Mouse (Mus musculus): ENCODE data around the gene Bri3bp. TPM values are rescaled to one million over a fixed set of nuclear protein-coding genes. Genes with fewer than 3 reads are reported as not detected.

Bri3bp gene
- polyA plus RNA-seq, 1 experiment from 2014 or later = 35.5 TPM

Small RNA genes within 50 kb of the gene (microRNA-seq; reads per million reads assigned to microRNA genes)
- gene Gm27551 = not detected

Other genes with a start within 250 kb of the Bri3bp start
- gene Scarb1, start 100.5 kb upstream of the Bri3bp start, polyA plus RNA-seq (2016; fragmentation: Nextera tagmentation; extraction: Ambion mirVana) = 27.8 and 30.2 TPM in 2 replicates
- 0.43 and 0.68 TPM in 2 replicates for gene Gm10382, start 52.2 kb upstream of the Bri3bp start, polyA plus RNA-seq (2016; fragmentation: Nextera tagmentation; extraction: Ambion mirVana)
- 1,111 and 1,158 TPM in 2 replicates for gene Ubc, start 51.4 kb upstream of the Bri3bp start, polyA plus RNA-seq (2016; fragmentation: Nextera tagmentation; extraction: Ambion mirVana)
- 14.8 and 16.4 TPM in 2 replicates for gene Dhx37, start 7.4 kb upstream of the Bri3bp start, polyA plus RNA-seq (2016; fragmentation: Nextera tagmentation; extraction: Ambion mirVana)
- 58.8 and 62.7 TPM in 2 replicates for gene Aacs, start 34.2 kb downstream of the Bri3bp start, polyA plus RNA-seq (2016; fragmentation: Nextera tagmentation; extraction: Ambion mirVana)
- gene Tmem132b, start 90.2 kb downstream of the Bri3bp start, polyA plus RNA-seq (2016; fragmentation: Nextera tagmentation; extraction: Ambion mirVana) = 1.4 and 1.8 TPM in 2 replicates